Mouse (Mus musculus) left cerebral cortex, adult 2 months (tissue): Measurements from ENCODE around the gene Ablim2. TPM values are rescaled to one million over a fixed set of nuclear protein-coding genes. Genes with fewer than 3 reads are reported as not detected.

Source experiments
- DNase-seq, 2 experiments: peaks; one replicate each; pipeline ENCODE4 v3.0.0; 2021 to 2022; ENCODE audit warnings: low spot score in 2 of 2, mixed read lengths in 1 of 2; ENCODE audit errors: extremely low spot score in 1 of 2
- H3K27ac ChIP-seq: fragments of 200-600 bp; 2 replicates; pipeline ENCODE4 v1.8.1; 2022
- H3K4me3 ChIP-seq: fragments of 200-600 bp; 2 replicates; pipeline ENCODE4 v1.8.1; 2022
- CTCF ChIP-seq: fragments of 200-600 bp; IDR thresholded peaks from 2 replicates; pipeline ENCODE4 v1.8.1; 2022; ENCODE audit warnings: antibody characterized with exemption, mild to moderate bottlenecking, moderate library complexity
- intact Hi-C: fragments of 180-260 bp; cut with DNase I; formaldehyde crosslinking; loops from one replicate; pipeline ENCODE4 v1.15.1; 2025
- total RNA-seq, 2 experiments: library from RNA; stranded (reverse); gene quantifications; 2 replicates each; pipeline ENCODE4 v1.2.3; 2021

Ablim2 gene
- total RNA-seq, 2 experiments from 2014 or later = 191 to 208 TPM

- intact Hi-C loops = no loop called here
- no peak for DNase-seq
- no peak overlapping the region for H3K27ac ChIP-seq
- H3K4me3 ChIP-seq = no peak overlapping the region
- TF ChIP-seq CTCF = no peak
These were observed 33.8 kb upstream of the Ablim2 start for GRCm38 (mm10) chr5:35723900-35724299.

- no peak for DNase-seq
- intact Hi-C loops = no loop called here
- Histone ChIP-seq H3K4me3 (no peak overlapping the region), H3K27ac (no peak overlapping the region)
- no peak for TF ChIP-seq CTCF
These were observed 31.8 kb upstream of the Ablim2 start for GRCm38 (mm10) chr5:35725840-35726239.

GRCm38 (mm10) chr5:35727447-35727846 is 30.2 kb upstream of the Ablim2 start:
- Histone ChIP-seq H3K4me3 (no peak overlapping the region), H3K27ac (no peak overlapping the region)
- DNase-seq = no peak
- TF ChIP-seq CTCF = peak; percentile 29
- intact Hi-C loops = no loop called here

GRCm38 (mm10) chr5:35728344-35728956 is 29.2 kb upstream of the Ablim2 start:
- no peak for TF ChIP-seq CTCF
- H3K4me3 ChIP-seq = peak overlapping the region; percentile 31
- peak overlapping the region; percentile 81 for H3K27ac ChIP-seq
- DNase-seq = no peak
- intact Hi-C loops = no loop called here

GRCm38 (mm10) chr5:35728957-35729460 is 28.7 kb upstream of the Ablim2 start:
- peak; percentile 31 to 60 for DNase-seq
- Histone ChIP-seq H3K4me3 (peak overlapping the region; percentile 31), H3K27ac (peak overlapping the region; percentile 81)
- intact Hi-C loops = no loop called here
- no peak for TF ChIP-seq CTCF

- intact Hi-C loops = no loop called here
- no peak for DNase-seq
- TF ChIP-seq CTCF = no peak; the same call in 1 of the 2 replicates
- no peak overlapping the region for H3K4me3 ChIP-seq
- H3K27ac ChIP-seq = peak overlapping the region; percentile 81; the same call in 1 of the 2 replicates
These were observed 27.8 kb upstream of the Ablim2 start for GRCm38 (mm10) chr5:35729844-35730243.

GRCm38 (mm10) chr5:35730552-35730951 is 27.1 kb upstream of the Ablim2 start:
- DNase-seq = no peak
- Histone ChIP-seq H3K4me3 (no peak overlapping the region), H3K27ac (no peak overlapping the region)
- no peak for TF ChIP-seq CTCF
- intact Hi-C loops = no loop called here

- H3K4me3 ChIP-seq = no peak overlapping the region
- DNase-seq = no peak
- H3K27ac ChIP-seq = no peak overlapping the region
- intact Hi-C loops = no loop called here
- TF ChIP-seq CTCF = no peak
These were observed 26.7 kb upstream of the Ablim2 start for GRCm38 (mm10) chr5:35731006-35731405.

GRCm38 (mm10) chr5:35733523-35733922 is 24.2 kb upstream of the Ablim2 start:
- no peak for DNase-seq
- no peak for TF ChIP-seq CTCF
- intact Hi-C loops = no loop called here
- no peak overlapping the region for H3K27ac ChIP-seq
- no peak overlapping the region for H3K4me3 ChIP-seq

GRCm38 (mm10) chr5:35737231-35737901 is 20.3 kb upstream of the Ablim2 start:
- no peak overlapping the region for H3K4me3 ChIP-seq
- TF ChIP-seq CTCF = no peak
- no peak overlapping the region for H3K27ac ChIP-seq
- intact Hi-C loops = no loop called here
- no peak for DNase-seq

- TF ChIP-seq CTCF = no peak
- no peak overlapping the region for H3K4me3 ChIP-seq
- intact Hi-C loops = no loop called here
- no peak overlapping the region for H3K27ac ChIP-seq
- no peak for DNase-seq
These were observed 18.7 kb upstream of the Ablim2 start for GRCm38 (mm10) chr5:35739005-35739404.

GRCm38 (mm10) chr5:35739536-35740278 is 18.0 kb upstream of the Ablim2 start, which contains the start of gene Sh3tc1:
Gene Sh3tc1, minus strand, starts transcription at chr5:35739987.
- H3K4me3 ChIP-seq = no peak within 1 kb of the TSS
- no peak within 1 kb of the TSS for H3K27ac ChIP-seq
- no peak for DNase-seq
- intact Hi-C loops = loop anchor here (10.0 kb wide), 1 partner anchor 635 kb away; the partner anchor contains the start of gene Lrpap1
- TF ChIP-seq CTCF = no peak
